Mouse (Mus musculus): Measurements from ENCODE around the gene Prl8a6.

The Prl8a6 gene

DNA sequence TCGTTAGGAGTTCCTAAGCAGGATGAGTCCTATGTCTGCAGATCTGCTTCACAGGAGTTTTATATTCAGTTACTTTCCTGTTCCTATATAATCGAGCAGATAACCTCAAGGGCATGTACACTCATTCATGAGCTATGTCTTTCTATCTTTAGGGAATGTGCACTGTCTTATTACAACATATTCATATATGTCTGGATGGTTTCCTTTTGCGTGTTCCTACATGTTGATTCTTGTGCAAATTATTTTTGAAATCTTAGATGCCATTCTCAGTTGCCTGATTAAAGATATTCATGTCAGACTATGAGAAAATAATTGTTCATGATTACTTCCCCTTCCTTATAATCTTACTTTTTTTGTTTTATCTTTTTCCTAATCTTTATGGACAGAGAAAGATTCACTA, at the start of gene Prl8a6:
TSS of gene Prl8a6 (minus strand) at position 101 of the 400 bp plus-strand sequence.
- DNase-seq (ENCODE audit: low spot score in 2 of 2): no peak

DNA sequence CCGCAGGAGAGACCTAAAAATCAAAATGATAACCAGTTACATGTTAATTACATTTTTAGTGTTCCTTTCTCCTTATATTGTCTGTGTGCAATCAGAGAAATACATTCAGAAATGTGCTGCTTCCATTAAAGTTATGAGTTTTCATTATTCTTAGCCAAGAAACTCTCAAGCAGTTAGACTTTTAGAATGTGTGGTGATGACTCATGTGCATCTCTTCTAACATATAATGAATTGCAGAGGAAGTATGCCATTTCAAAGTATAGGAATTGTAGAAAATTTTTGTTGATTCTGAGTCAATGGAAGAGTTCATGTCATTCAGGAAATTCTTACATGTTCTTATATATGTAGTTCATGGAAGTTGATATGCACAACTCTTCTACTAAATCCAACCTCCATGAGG, 5.3 kb downstream of the Prl8a6 start:
- DNase-seq (ENCODE audit: low spot score in 2 of 2): no peak

DNA sequence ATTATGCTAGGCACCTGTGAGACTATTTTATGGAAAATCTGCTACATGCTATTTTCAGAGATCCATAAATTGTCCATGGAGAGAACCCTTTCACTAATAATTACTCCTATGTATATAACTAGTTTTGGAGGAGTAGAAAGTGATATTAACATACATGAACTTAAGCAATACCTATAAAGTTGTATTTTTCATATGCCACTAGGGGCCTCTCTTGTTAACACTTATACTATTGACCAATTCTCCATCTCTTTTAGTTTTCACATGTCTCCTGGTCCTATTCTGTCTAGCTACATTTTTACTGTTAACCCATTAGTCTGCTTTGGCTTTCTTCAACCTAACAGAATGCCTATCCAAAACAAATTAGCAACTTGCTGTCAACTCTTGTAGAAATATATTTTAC, 24.8 kb downstream of the Prl8a6 start:
- DNase-seq (ENCODE audit: low spot score in 2 of 2): no peak

DNA sequence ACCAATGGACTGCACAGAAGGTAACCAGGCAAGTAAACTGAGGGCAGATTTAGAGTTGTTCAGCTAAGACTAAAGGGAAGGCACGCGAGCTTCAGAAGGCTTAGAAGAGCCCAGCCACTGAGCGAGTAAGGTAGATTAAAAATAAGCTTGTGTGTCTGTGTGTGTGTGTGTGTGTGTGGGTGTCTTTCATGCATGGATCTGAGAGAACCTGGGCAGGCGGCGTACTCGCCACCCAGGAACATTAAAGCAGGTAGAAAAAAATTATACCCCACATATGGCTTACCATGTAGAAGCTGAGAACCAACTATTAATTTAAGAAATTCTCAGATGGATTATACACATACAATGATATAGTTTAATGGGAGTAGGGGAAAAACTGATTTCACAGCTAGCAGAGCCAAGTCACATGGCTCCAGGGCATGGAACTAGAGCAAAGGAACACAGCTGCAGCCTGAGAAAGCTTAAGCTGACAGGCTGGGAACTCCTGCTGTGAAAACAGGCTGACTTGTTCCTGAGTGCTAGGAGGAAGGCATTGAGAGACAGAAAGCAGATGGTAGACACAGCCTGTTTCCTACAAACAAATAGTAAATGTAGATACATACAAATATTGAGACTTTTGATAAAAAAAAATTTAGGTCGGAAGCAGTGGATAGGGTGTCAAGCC, 39.3 kb downstream of the Prl8a6 start:
- no peak for DNase-seq (ENCODE audit: low spot score in 2 of 2)

DNA sequence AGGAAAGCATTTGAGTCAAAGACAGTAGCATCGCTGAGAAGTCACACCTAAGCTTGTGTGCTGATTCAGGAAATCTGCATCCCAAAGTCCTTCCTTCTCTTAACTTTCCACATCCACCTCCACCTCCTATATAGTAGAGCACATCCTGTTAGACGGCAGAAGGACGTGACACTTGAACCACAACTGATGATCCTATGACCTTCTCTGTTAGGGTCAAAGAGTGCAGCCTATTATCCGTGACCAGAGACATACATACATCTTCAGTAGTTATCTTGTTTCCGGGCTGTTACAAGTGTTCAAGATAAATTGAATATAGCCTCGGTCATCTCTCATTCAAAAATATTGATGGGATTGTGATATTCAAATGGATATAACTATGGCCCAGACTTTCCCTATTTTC, 47.7 kb downstream of the Prl8a6 start, which contains the start of gene Prl2b1:
TSS of gene Prl2b1 (minus strand) at position 101 of the 400 bp plus-strand sequence.
- no peak for DNase-seq (ENCODE audit: low spot score in 2 of 2)
